Mouse (Mus musculus): ENCODE measurements around the gene Cd3eap. TPM values are rescaled to one million over a fixed set of nuclear protein-coding genes. Genes with fewer than 3 reads are reported as not detected.

Gene Cd3eap
- polyA plus RNA-seq, 1 experiment = 117 TPM

DNA sequence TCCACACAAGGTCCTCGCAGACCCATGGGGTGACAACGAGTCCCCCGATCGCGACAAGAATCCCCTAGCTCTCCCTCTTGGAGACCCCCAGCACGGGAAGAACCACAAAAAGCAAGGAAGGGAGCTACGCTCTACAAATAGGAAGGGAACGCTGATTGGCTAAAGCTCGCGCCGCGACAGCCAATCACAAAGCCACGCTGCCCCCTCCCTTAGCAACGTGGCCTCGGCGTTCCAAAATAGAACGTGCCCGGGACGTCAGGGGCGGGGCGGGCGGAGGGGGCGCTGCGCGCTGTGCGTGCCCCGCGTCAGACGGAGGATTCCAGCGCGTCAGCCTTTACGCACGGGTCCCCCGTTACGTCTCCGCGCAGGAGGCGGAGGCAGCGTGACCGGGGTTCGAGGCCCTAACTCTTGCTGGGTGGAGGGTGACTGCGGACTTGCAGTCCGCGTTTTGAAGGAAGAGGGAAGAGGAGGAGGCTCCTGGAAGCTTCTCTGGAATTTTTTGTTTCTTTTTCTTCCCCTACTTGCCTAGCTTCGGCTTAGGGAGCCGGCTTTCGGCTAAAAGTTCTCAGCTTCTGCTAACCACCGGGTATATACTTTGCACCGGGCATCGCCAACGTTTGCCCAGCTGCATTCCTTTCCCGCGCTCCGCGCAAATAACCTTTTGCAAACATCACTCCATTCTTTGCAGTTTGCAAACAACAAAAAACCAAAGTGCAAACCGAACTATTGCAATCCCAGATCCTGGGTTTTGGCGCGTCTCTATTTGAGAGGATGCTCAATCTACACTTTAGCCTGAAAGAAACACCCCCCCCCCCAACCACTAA lies 50.6 kb downstream of the Cd3eap start:
- TF ChIP-seq GATA1 (IDR thresholded peaks at IDR 0.05; ENCODE audit: low read length) = no peak

DNA sequence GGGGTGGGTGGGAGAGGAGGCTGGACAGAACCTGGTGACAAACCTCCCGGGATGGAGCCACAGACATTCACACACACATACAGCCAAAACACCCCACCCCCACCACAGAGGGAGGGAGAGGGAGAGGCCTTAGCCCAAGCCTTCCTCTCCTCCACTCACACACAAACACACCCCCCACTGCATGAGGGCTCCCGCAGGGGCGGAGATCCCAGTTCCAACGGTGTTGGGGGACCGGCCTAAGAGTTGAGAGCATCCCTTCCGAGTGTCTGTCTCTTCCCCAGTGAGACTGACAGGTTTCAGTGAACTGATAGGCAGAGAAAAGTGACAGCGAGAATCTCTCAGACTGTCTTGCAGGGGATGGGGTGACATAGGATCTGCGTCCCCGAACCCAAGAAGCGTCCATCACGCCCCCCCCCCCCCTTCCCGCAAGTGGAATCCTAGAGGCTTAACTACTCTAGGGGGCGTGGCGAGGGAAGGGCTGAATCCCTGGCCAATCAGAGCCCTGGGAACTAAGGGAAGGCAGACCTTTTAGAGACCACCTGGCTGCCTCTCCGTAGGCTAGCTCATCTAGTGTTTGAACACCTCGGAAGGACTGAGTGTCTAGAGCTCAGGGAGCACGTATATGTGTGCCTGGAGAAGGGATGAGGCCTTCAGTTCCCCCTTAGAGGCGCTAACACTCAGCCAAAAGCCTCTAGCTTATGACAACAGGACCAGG lies 51.4 kb downstream of the Cd3eap start:
- no peak for TF ChIP-seq GATA1 (IDR thresholded peaks at IDR 0.05; ENCODE audit: low read length)

DNA sequence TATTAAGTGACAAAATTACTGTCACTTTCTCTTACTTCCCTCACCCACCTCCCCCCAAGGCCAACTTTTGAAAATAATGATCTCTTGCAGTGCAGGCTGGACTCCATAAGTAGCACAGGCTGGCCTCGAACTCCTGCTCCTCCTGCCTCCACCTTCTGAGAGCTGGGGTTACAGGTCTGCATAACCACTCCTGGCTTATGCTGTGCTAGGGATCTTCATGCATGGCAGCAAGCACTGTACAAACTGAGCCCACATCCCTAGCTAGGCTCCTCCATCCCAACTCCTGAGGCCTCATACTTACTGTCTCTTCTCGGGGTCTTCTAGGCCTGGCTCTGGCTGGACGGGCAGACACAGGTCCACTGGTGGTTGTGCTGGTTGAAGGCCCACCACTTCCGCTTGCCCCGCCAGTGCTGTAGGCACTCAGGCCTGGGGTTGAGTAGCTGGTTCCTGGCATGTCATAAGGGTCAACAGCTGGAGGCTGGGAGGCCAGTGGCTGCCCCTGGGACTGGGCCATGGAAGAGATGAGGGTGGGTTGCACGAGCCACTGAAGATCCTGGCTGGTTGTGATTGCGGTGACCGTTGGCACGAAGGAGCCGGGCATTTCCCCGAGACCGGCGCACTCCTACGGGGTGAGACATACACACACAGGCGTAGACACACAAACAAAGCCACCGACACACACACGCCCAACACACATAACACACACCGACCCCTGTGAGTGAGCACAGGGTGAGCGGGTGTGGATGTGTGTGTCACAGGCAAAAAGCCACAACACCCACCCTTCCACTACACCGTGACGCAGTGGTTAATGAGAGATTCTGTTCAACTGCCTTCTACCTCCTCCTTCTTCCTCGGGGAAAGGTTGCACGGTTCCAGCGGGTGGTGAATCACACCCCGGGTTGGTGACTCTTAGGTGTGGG lies 52.2 kb downstream of the Cd3eap start:
- no peak for TF ChIP-seq GATA1 (IDR thresholded peaks at IDR 0.05; ENCODE audit: low read length)

Other genes starting within 250 kb of the Cd3eap start
- gene Gm4969, start 241.1 kb downstream of the Cd3eap start, polyA plus RNA-seq (2012) = not detected in 2 replicates
- 26.5 and 28.7 TPM in 2 replicates for gene Fbxo46, start 239.6 kb downstream of the Cd3eap start, polyA plus RNA-seq (2012)
- 11.6 and 11.8 TPM in 2 replicates for gene Qpctl, start 210.2 kb downstream of the Cd3eap start, polyA plus RNA-seq (2012)
- gene Snrpd2, start 209.8 kb downstream of the Cd3eap start, polyA plus RNA-seq (2012) = 80.6 and 135 TPM in 2 replicates
- 2.0 and 3.0 TPM in 2 replicates for gene Gipr, start 193.4 kb downstream of the Cd3eap start, polyA plus RNA-seq (2012)
- 26.9 and 30.2 TPM in 2 replicates for gene Eml2, start 183.1 kb downstream of the Cd3eap start, polyA plus RNA-seq (2012)
- gene Gpr4, start 146.9 kb downstream of the Cd3eap start, polyA plus RNA-seq (2012) = 0.11 and 0.17 TPM in 2 replicates
- gene Opa3, start 131.1 kb downstream of the Cd3eap start, polyA plus RNA-seq (2012) = 15.7 and 17.2 TPM in 2 replicates
- gene Vasp, start 87.7 kb downstream of the Cd3eap start, polyA plus RNA-seq (2012) = 588 and 783 TPM in 2 replicates
- not detected in 2 replicates for gene Ppm1n, start 79.4 kb downstream of the Cd3eap start, polyA plus RNA-seq (2012)
- gene Rtn2, start 76.9 kb downstream of the Cd3eap start, polyA plus RNA-seq (2012) = 0.65 and 0.72 TPM in 2 replicates
- gene Fosb, start 49.4 kb downstream of the Cd3eap start, polyA plus RNA-seq (2012) = 0.52 and 0.54 TPM in 2 replicates
- gene Ercc1, start 14.7 kb downstream of the Cd3eap start, polyA plus RNA-seq (2012) = 109 and 133 TPM in 2 replicates
- gene Ppp1r13l, start 266 bp upstream of the Cd3eap start, polyA plus RNA-seq (2012) = 37.2 and 45.4 TPM in 2 replicates
- 59.8 and 60.3 TPM in 2 replicates for gene Ercc2, start 22.5 kb upstream of the Cd3eap start, polyA plus RNA-seq (2012)
- 0.23 and 0.25 TPM in 2 replicates for gene Klc3, start 44.6 kb upstream of the Cd3eap start, polyA plus RNA-seq (2012)
- gene Ckm, start 45.3 kb upstream of the Cd3eap start, polyA plus RNA-seq (2012) = not detected in 2 replicates
- gene Mark4, start 99.3 kb upstream of the Cd3eap start, polyA plus RNA-seq (2012) = 45.0 and 67.8 TPM in 2 replicates
- 0.08 TPM in 2 replicates for gene Exoc3l2, start 103.8 kb upstream of the Cd3eap start, polyA plus RNA-seq (2012)
- 7.4 and 10.3 TPM in 2 replicates for gene Bloc1s3, start 148.9 kb upstream of the Cd3eap start, polyA plus RNA-seq (2012)
- gene Trappc6a, start 148.9 kb upstream of the Cd3eap start, polyA plus RNA-seq (2012) = 590 and 674 TPM in 2 replicates
- gene Nkpd1, start 158.4 kb upstream of the Cd3eap start, polyA plus RNA-seq (2012) = 0.40 and 0.71 TPM in 2 replicates
- 134 and 156 TPM in 2 replicates for gene Ppp1r37, start 203.6 kb upstream of the Cd3eap start, polyA plus RNA-seq (2012)
- 3.0 and 3.1 TPM in 2 replicates for gene Zfp296, start 217.8 kb upstream of the Cd3eap start, polyA plus RNA-seq (2012)
- 91.7 and 117 TPM in 2 replicates for gene Gemin7, start 218.1 kb upstream of the Cd3eap start, polyA plus RNA-seq (2012)
- 263 and 292 TPM in 2 replicates for gene Clasrp, start 245.0 kb upstream of the Cd3eap start, polyA plus RNA-seq (2012)